Mouse (Mus musculus) mouse trophoblast stem cell (cell line): Measurements from ENCODE around the gene Casp7.

Experiments
- in situ Hi-C, 2 experiments: fragments of 300-500 bp; cut with MseI, MboI; formaldehyde crosslinking; loops; 2 replicates in 1 of 2; 3 replicates in 1 of 2; pipeline ENCODE4 v1.15.1; 2025

The Casp7 gene

DNA sequence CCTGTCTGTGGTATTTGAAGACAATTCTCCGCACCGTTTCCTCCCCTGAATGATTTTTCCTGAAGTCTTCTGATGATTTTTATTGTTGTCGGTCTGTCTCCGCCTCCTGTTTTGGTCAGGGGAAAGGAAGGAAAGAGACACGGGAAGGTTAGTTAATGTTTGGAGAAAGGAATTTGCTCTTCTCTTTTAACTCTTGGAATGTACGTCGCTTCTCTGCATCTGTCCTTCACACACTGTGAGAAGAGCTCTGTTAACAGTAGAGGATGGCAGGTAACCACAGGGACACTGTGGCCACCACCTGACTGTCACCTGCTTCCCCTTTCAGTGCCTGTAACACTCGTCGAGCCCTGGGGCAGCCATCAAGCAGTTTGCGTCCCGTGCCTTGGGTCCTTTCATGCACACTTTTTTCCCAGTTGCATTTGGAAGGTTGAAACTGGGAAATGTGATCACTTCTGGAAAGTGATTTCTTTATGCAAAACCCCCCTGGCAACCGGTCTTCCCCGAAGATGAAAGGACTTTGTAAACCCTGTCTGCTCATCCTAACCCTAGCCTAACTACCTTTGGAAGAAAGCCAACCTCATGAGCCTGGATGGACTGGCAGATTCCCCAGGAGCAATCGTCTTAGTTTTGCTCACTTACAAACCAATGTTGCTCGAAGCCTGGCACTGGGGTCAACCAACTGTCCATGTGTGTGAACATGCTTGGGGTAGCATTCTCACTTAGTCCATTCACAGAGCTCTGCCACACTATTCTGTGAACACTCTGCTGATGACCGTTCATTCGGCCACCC lies 27.9 kb downstream of the Casp7 start:
- in situ Hi-C loops, result no loop called here

GRCm38 (mm10) chr19:56425492-56425891 lies 28.6 kb downstream of the Casp7 start:
- in situ Hi-C loops, result no loop called here

DNA sequence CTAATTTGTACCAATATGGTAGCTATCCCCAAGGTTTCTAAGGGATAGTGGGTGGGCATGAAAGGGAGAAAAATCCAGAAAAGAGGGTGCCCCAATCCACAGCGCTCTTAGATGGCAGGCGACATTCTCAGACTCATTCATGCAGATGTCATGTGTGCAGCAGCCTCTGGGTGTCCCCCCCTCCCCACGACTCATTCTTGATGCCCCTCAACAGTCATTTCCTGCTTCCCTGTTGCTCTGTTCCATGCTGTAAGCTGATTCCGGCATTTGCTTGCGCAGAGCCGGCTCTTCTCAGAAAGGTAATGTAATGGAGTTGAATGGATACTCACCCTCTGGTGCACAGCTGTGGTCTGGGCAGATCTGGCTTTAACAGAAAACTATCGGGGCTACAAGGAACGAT lies 33.4 kb downstream of the Casp7 start:
- in situ Hi-C loops, result no loop called here

- in situ Hi-C loops, result no loop called here
These were observed 35.8 kb downstream of the Casp7 start for GRCm38 (mm10) chr19:56432706-56433105.

DNA sequence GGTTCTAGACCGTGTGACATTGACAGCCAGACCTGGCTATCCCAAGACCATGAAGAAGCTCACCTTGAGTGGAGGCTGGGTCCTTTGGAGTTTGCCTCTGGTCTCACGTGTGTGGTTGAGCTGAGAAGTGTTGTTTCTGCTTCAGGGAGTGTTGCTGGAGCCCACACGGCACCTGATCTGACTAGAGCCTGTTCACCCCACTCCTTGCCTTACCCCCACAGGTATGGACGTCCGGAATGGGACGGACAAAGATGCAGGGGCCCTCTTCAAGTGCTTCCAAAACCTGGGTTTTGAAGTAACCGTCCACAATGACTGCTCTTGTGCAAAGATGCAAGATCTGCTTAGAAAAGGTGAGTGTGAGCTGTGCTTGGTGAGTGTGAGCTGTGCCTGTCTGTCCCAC lies 36.7 kb downstream of the Casp7 start:
- in situ Hi-C loops, result no loop called here

GRCm38 (mm10) chr19:56436380-56436779 lies 39.5 kb downstream of the Casp7 start:
- in situ Hi-C loops, result no loop called here

- in situ Hi-C loops, result no loop called here
These were observed 41.6 kb downstream of the Casp7 start for GRCm38 (mm10) chr19:56438357-56439071.

- in situ Hi-C loops, result no loop called here
These were observed 42.1 kb downstream of the Casp7 start for GRCm38 (mm10) chr19:56439072-56439434.

DNA sequence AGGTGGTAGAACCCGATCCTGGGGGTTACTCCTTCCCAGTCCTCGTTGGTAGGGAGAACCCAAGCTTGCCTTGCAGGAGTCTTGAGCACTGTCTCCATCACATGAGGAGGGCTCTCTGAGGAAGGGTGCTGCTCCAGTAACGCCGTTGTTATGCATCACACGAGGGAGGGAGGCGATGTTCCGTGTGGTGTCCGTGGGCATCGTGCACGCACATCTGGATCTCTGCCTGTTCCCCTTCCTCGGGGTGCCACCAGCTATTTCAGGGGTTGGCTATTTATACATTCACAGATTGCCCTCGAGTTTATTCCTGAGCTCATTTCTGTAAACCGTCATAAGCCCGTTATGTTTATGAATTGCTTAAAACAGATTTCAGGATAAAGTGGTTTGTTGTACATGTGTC lies 46.5 kb downstream of the Casp7 start:
- in situ Hi-C loops, result no loop called here

DNA sequence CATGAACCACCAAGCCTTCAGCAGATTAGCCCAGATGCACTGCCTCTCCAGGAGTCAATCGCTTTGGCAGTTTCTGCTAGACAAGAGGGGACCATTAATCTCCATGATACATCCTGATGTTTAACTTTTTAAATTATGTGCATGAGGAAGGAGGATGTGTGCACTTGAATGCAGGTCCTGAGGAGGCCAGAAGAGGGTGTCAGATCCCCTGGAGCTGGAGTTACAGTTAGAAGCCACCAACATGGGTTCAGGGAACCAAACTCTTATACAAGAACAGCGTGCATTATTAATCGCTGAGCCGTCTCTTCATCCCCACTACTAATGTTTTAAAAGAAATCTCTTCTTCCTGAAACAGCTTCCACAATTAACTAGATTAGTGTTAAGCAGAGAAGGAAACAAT lies 51.9 kb downstream of the Casp7 start:
- in situ Hi-C loops, result no loop called here

DNA sequence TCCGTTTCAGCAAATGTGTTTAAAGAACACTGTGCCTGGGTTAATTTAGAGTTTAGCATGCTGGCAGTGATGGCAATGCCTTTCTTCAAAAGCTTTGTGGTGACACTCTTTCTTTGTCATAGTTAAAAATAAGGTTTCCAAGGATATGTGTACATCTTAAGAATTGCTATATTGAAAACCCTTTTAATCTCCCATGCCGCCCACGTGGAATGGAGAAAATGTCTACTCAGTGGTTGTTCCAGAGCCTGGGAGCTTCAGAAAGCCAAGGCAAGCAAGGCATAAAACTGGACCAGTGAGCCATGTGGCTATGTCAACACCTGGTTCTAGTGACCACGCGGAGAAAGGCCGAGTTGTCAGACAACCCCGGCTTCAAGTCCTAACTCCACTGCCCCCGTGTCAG lies 52.6 kb downstream of the Casp7 start:
- in situ Hi-C loops, result no loop called here

DNA sequence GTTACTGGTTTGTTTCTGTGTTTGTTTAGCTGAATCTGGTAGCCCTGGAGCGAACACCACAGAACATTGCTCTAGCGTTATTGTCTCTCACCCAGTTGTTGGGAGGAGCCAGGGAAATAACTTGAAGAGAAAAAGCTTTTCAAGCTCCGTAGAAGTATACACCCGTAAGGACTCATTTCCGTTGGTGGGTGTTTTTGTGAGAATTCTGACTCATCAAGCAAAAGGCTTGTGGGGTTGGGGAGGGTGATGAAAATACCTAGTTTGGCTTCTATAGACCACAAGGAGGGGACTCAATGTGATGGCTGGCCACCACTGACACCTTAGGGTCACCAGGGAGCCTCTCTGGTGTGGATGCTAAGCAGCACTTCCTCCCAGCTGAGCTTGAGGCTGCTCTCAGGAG lies 54.0 kb downstream of the Casp7 start:
- in situ Hi-C loops, result no loop called here

GRCm38 (mm10) chr19:56451867-56452266 lies 54.9 kb downstream of the Casp7 start:
- in situ Hi-C loops, result no loop called here

DNA sequence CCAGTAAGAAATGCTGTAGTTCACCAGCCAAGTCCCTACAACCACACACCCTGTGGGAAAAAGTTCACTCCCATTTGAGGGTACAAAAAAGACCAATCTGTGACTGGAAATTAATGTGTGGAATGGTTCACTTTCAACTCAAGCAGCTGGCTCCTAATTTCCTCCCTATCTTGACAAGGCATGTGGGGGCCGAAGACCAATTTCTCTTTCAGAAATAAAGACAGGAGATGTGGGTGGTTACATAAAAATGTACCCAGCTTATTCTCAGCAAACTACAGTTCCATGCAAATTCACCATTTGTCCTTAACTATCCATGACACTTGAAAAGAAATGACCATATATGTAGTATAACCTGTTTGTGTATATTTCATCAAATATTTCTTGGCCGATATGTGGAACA lies 55.5 kb downstream of the Casp7 start:
- in situ Hi-C loops, result no loop called here

GRCm38 (mm10) chr19:56454862-56455261 lies 57.9 kb downstream of the Casp7 start:
- in situ Hi-C loops, result no loop called here

GRCm38 (mm10) chr19:56455369-56455768 lies 58.4 kb downstream of the Casp7 start:
- in situ Hi-C loops, result no loop called here

DNA sequence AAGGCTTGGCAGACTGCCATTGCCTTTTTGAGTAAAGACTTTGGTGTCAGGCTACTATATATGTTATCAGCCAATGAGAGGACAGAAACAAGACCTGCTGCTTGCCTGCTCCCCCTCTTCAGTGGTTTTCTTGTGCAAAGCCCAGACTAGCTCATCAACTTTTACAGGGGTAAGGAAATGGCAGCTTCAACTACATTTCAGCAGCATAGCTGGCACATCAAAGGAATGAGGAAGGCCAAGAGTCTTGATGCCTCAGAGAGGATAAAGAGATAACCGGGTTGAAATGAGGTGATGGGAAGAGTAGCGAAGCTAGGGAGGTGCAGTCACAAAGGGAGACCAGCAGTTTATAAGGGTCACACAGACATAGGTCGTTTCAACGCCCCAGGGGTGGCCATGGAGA lies 60.6 kb downstream of the Casp7 start:
- in situ Hi-C loops, result no loop called here

DNA sequence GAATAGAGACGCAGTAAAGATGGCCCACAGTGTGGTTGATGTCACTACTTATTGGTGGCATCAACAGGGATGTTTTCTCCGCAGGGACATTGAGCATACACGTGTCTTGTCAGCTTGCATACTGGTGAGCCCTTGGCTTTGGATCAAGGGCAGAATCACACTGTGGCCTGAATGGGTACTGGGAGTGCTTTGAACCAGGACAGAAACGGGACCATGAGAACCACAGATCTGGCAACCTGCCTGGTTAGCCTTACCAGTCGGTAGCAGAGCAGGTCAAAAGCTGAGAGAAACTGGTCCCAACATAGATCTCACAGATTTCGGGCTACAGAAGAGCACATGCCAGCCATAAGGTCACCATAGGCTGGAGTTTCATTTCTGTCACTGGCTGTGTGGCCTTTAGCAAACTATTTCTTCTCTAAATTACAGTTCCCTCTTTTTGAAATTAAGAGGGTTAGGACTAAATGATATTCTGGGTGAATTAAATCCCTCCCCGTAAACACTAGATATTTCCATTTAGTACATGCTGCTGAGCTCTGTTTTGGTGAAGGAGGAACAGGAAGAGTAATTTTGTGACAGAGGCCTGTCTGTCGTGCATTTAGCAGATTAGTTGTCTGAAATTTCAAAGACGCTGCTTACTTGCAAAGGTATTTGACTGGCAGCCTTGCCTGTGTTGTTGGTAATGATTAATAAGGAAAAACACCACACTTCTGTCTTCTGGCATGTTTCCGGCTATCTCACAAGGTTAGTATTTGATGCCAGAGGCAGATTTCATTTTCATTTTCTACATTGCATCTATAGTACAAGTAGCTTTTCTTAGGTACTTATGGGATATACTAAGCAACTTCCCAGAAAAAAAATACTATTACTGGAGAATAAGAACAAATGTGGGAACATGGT lies 62.5 kb downstream of the Casp7 start:
- in situ Hi-C loops, result no loop called here

DNA sequence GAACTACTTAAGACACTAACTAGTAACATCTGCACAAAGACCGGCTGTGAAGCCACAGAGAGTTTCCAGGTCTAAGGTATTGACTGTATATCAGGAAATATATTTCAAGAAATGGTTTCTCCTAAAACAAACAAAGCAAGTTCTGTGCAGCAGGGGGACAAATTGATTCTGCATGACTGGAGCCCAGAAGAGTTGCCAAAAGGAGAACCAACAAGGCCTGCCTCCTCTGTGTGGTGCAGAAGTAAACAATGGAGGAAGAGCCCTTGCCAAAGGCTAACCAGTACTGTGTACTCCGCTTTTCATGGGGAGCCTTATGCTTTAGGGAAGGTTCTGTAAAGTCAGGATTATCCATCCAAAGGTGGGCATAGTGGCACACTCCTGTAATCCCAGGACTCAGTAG lies 63.3 kb downstream of the Casp7 start:
- in situ Hi-C loops, result no loop called here

- in situ Hi-C loops, result no loop called here
These were observed 64.7 kb downstream of the Casp7 start, which contains the start of gene Plekhs1 for GRCm38 (mm10) chr19:56461522-56462101. Gene Plekhs1 (plus strand): TSS chr19:56461640.

GRCm38 (mm10) chr19:56462786-56463185 lies 65.9 kb downstream of the Casp7 start:
- in situ Hi-C loops, result no loop called here

DNA sequence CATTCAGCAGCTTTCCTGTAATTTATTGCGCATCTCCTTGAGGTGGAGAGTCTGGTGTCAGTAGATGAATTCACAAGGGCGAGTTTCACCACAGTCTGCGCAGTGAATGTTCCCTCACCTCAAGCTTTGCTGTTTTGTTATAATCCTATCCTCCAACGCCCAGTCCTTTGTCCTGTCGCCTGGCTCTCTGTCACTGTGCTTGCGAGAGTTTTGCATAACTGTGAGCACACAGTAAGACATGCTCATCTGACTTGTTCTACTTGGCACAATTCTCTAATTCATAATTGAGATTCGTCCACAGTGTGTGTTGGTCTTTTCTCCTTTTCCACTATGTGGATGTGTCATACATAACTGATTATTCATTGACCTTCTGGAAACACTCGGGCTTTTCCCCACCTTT lies 69.6 kb downstream of the Casp7 start:
- in situ Hi-C loops, result no loop called here
